Mouse (Mus musculus) small intestine, adult 2 months (tissue): Measurements from ENCODE around the gene Ankrd31. TPM values are rescaled to one million over a fixed set of nuclear protein-coding genes. Genes with fewer than 3 reads are reported as not detected.
A peak's percentile ranks its signal among the peaks of the same experiment; 100 is the strongest.

Source experiments
- H3K27ac ChIP-seq: fragments of 200-500 bp; 2 replicates; pipeline ENCODE4 v1.5.1; 2012; ENCODE audit warnings: low read depth, low read length, control low read depth, inconsistent platforms; ENCODE audit not compliant: insufficient read depth
- H3K27me3 ChIP-seq: fragments of 200-500 bp; 2 replicates; pipeline ENCODE4 v1.6.1; 2012; ENCODE audit warnings: mild to moderate bottlenecking, moderate library complexity, low read length, inconsistent platforms; ENCODE audit not compliant: control insufficient read depth, insufficient read depth
- H3K36me3 ChIP-seq: fragments of 200-500 bp; 2 replicates; pipeline ENCODE4 v1.6.1; 2012; ENCODE audit warnings: mild to moderate bottlenecking, low read length, control low read depth, inconsistent platforms; ENCODE audit not compliant: control insufficient read depth, insufficient read depth
- H3K4me1 ChIP-seq: fragments of 200-500 bp; 2 replicates; pipeline ENCODE4 v1.6.1; 2012; ENCODE audit warnings: low read length, inconsistent platforms, mixed read lengths; ENCODE audit not compliant: control insufficient read depth, insufficient read depth, insufficient read length
- H3K4me3 ChIP-seq: fragments of 200-500 bp; 2 replicates; pipeline ENCODE4 v1.5.1; 2012; ENCODE audit warnings: low read depth, mild to moderate bottlenecking, control low read depth, inconsistent platforms, low read length, moderate library complexity
- CTCF ChIP-seq: fragments of 200-500 bp; IDR thresholded peaks from 2 replicates; pipeline ENCODE4 v1.5.1; 2012; ENCODE audit warnings: low read depth, mild to moderate bottlenecking, control low read depth, inconsistent platforms, low read length, moderate library complexity, mixed read lengths; ENCODE audit not compliant: insufficient replicate concordance, insufficient read length; ENCODE audit errors: extremely low read depth
- POLR2A ChIP-seq: fragments of 200-500 bp; IDR thresholded peaks from 2 replicates; pipeline ENCODE4 v1.6.1; 2012; ENCODE audit warnings: low read depth, mild to moderate bottlenecking, control low read depth, inconsistent platforms, low read length, moderate library complexity
- WGBS: fragments of 180-500 bp; shearing (Covaris S2); methylation state at CpG from one replicate; pipeline ENCODE4 v1.1.7; 2018; 5-methylcytosine and 5-hydroxymethylcytosine counted together
- polyA plus RNA-seq: library from polyadenylated mRNA; depleted of rRNA; stranded (reverse); fragments of >200 nt; gene quantifications from 2 replicates; pipeline ENCODE4 v1.2.3, GENCODE M21; 2012

Ankrd31 gene
- polyA plus RNA-seq, 1 experiment, result not detected

GRCm38 (mm10) chr13:96925991-96926725 lies 178.1 kb downstream of the Ankrd31 start:
- 26% methylated on average over 10 of the region's 10 CpGs for WGBS
- Histone ChIP-seq H3K27me3 (no peaks in the 10 kb centered on the region), H3K4me3 (peak overlapping the region; percentile 61), H3K27ac (peak overlapping the region; percentile 91), H3K4me1 (peaks cover 15% of the 10 kb centered on the region), H3K36me3 (0 out of 2 replicates have a peak, but pooled peaks cover 1% of the 10 kb centered on the region)
- 0 out of 2 replicates have a peak, but pooled peaks have one; percentile 26 for TF ChIP-seq CTCF
- no peak for TF ChIP-seq POLR2A

- Histone ChIP-seq H3K27me3 (no peaks in the 10 kb centered on the region), H3K4me3 (no peak overlapping the region), H3K36me3 (peaks cover 3% of the 10 kb centered on the region; the same call in 1 of the 2 replicates), H3K27ac (no peak overlapping the region), H3K4me1 (peaks cover 15% of the 10 kb centered on the region)
- TF ChIP-seq POLR2A (no peak), CTCF (no peak)
- 92% methylated on average over 1 of the region's 1 CpGs for WGBS
Observed at GRCm38 (mm10) chr13:96927781-96928180, 179.7 kb downstream of the Ankrd31 start.

GRCm38 (mm10) chr13:96928432-96929039 lies 180.5 kb downstream of the Ankrd31 start:
- no peak overlapping the region for H3K27ac ChIP-seq
- no peaks in the 10 kb centered on the region for H3K27me3 ChIP-seq
- H3K36me3 ChIP-seq, result peaks cover 3% of the 10 kb centered on the region; the same call in 1 of the 2 replicates
- TF ChIP-seq POLR2A, result no peak
- TF ChIP-seq CTCF, result no peak
- peaks cover 15% of the 10 kb centered on the region for H3K4me1 ChIP-seq
- 70% methylated on average over 8 of the region's 8 CpGs for WGBS
- H3K4me3 ChIP-seq, result no peak overlapping the region

- TF ChIP-seq CTCF (no peak), POLR2A (no peak)
- no peak overlapping the region for H3K4me3 ChIP-seq
- H3K36me3 ChIP-seq, result peaks cover 20% of the 10 kb centered on the region
- H3K27me3 ChIP-seq, result no peaks in the 10 kb centered on the region
- WGBS, result 83% methylated on average over 5 of the region's 5 CpGs
- no peak overlapping the region for H3K27ac ChIP-seq
- no peaks in the 10 kb centered on the region for H3K4me1 ChIP-seq
Observed at GRCm38 (mm10) chr13:96932745-96933144, 184.7 kb downstream of the Ankrd31 start.

- Histone ChIP-seq H3K4me3 (no peak overlapping the region), H3K27me3 (no peaks in the 10 kb centered on the region), H3K36me3 (peaks cover 20% of the 10 kb centered on the region), H3K4me1 (no peaks in the 10 kb centered on the region), H3K27ac (no peak overlapping the region)
- TF ChIP-seq CTCF (no peak), POLR2A (no peak)
- WGBS, result 46% methylated on average over 8 of the region's 8 CpGs
Observed at GRCm38 (mm10) chr13:96933367-96933766, 185.3 kb downstream of the Ankrd31 start.

GRCm38 (mm10) chr13:96936173-96936777 lies 188.2 kb downstream of the Ankrd31 start:
- TF ChIP-seq CTCF (no peak), POLR2A (no peak)
- no peaks in the 10 kb centered on the region for H3K27me3 ChIP-seq
- H3K27ac ChIP-seq, result no peak overlapping the region
- H3K4me3 ChIP-seq, result no peak overlapping the region
- 67% methylated on average over 6 of the region's 6 CpGs for WGBS
- no peaks in the 10 kb centered on the region for H3K4me1 ChIP-seq
- H3K36me3 ChIP-seq, result peaks cover 34% of the 10 kb centered on the region

- Histone ChIP-seq H3K27me3 (no peaks in the 10 kb centered on the region), H3K36me3 (peaks cover 36% of the 10 kb centered on the region), H3K4me1 (no peaks in the 10 kb centered on the region), H3K27ac (no peak overlapping the region), H3K4me3 (no peak overlapping the region)
- TF ChIP-seq POLR2A, result no peak
- TF ChIP-seq CTCF, result no peak
- WGBS, result 81% methylated on average over 10 of the region's 10 CpGs
Observed at GRCm38 (mm10) chr13:96937059-96937558, 189.0 kb downstream of the Ankrd31 start.
